Mouse (Mus musculus) ES-Bruce4 (cell line): Measurements from ENCODE around the gene Tnf.

Experiments used
- CTCF ChIP-seq: IDR thresholded peaks from one replicate; pipeline ENCODE4 v1.8.1; 2011; ENCODE audit warnings: low read depth, low read length
- EP300 ChIP-seq: IDR thresholded peaks from 2 replicates; pipeline ENCODE4 v1.6.1; 2011; ENCODE audit warnings: low read depth, low read length; ENCODE audit not compliant: insufficient read depth
- POLR2A ChIP-seq: IDR thresholded peaks from one replicate; pipeline ENCODE4 v1.8.1; 2011; ENCODE audit warnings: low read length; ENCODE audit not compliant: insufficient read depth

- TF ChIP-seq CTCF (no peak), POLR2A (no peak), EP300 (no peak)
Measured at GRCm38 (mm10) chr17:35250348-35251120, 48.7 kb upstream of the Tnf start.
